Mouse (Mus musculus): ENCODE results near the gene Pitx3. TPM values are rescaled to one million over a fixed set of nuclear protein-coding genes. Genes with fewer than 3 reads are reported as not detected.

Pitx3 gene
- polyA plus RNA-seq, 1 experiment from 2014 or later: not detected

GRCm38 (mm10) chr19:46104187-46104557 lies 44.0 kb downstream of the Pitx3 start:
- Histone ChIP-seq H3K27ac (ENCODE audit: low read length) (no peak overlapping the region), H3K9me3 (ENCODE audit: control insufficient read depth, low read depth, low read length) (no peaks in the 10 kb centered on the region), H3K4me1 (ENCODE audit: control insufficient read depth, insufficient read depth, low read length) (no peaks in the 10 kb centered on the region), H3K4me3 (ENCODE audit: low read depth, low read length) (no peak overlapping the region), H3K36me3 (ENCODE audit: control insufficient read depth, insufficient read depth, low read length) (no peaks in the 10 kb centered on the region), H3K27me3 (ENCODE audit: control insufficient read depth, insufficient read depth, low read length) (no peaks in the 10 kb centered on the region), H3K4me2 (replicated peaks; ENCODE audit: low read depth, low read length) (no peak overlapping the region), H3K9ac (replicated peaks; ENCODE audit: low read depth, low read length) (no peak overlapping the region)
- WGBS: 63% methylated on average over 2 of the region's 2 CpGs
- no peak for ATAC-seq (ENCODE audit: insufficient number of reproducible peaks, insufficient read depth, low FRiP score, low read depth)

GRCm38 (mm10) chr19:46103437-46104186 lies 44.5 kb downstream of the Pitx3 start:
- Histone ChIP-seq H3K9ac (replicated peaks; ENCODE audit: low read depth, low read length) (no peak overlapping the region), H3K4me3 (ENCODE audit: low read depth, low read length) (no peak overlapping the region), H3K4me1 (ENCODE audit: control insufficient read depth, insufficient read depth, low read length) (no peaks in the 10 kb centered on the region), H3K27me3 (ENCODE audit: control insufficient read depth, insufficient read depth, low read length) (no peaks in the 10 kb centered on the region), H3K27ac (ENCODE audit: low read length) (no peak overlapping the region), H3K4me2 (replicated peaks; ENCODE audit: low read depth, low read length) (no peak overlapping the region), H3K9me3 (ENCODE audit: control insufficient read depth, low read depth, low read length) (no peaks in the 10 kb centered on the region), H3K36me3 (ENCODE audit: control insufficient read depth, insufficient read depth, low read length) (no peaks in the 10 kb centered on the region)
- WGBS: 75% methylated on average over 6 of the region's 6 CpGs
- ATAC-seq (ENCODE audit: insufficient number of reproducible peaks, insufficient read depth, low FRiP score, low read depth): no peak

GRCm38 (mm10) chr19:46099561-46099960 lies 48.6 kb downstream of the Pitx3 start:
- no peaks in the 10 kb centered on the region for H3K27me3 ChIP-seq (ENCODE audit: control insufficient read depth, insufficient read depth, low read length)
- no peak overlapping the region for H3K9ac ChIP-seq (replicated peaks; ENCODE audit: low read depth, low read length)
- 91% methylated on average over 3 of the region's 3 CpGs for WGBS

GRCm38 (mm10) chr19:46096396-46096795 lies 51.7 kb downstream of the Pitx3 start:
- H3K9me3 ChIP-seq (ENCODE audit: control insufficient read depth, low read depth, low read length): no peaks in the 10 kb centered on the region
- H3K4me1 ChIP-seq (ENCODE audit: control insufficient read depth, insufficient read depth, low read length): no peaks in the 10 kb centered on the region
- no peak overlapping the region for H3K4me2 ChIP-seq (replicated peaks; ENCODE audit: low read depth, low read length)
- no peak overlapping the region for H3K27ac ChIP-seq (ENCODE audit: low read length)
- no peak overlapping the region for H3K9ac ChIP-seq (replicated peaks; ENCODE audit: low read depth, low read length)
- no peak for ATAC-seq (ENCODE audit: insufficient number of reproducible peaks, insufficient read depth, low FRiP score, low read depth)
- 92% methylated on average over 5 of the region's 5 CpGs for WGBS
- H3K36me3 ChIP-seq (ENCODE audit: control insufficient read depth, insufficient read depth, low read length): no peaks in the 10 kb centered on the region
- H3K4me3 ChIP-seq (ENCODE audit: low read depth, low read length): no peak overlapping the region
- no peaks in the 10 kb centered on the region for H3K27me3 ChIP-seq (ENCODE audit: control insufficient read depth, insufficient read depth, low read length)

More at GRCm38 (mm10) chr19:46099561-46099960, 48.6 kb downstream of the Pitx3 start:
- Histone ChIP-seq H3K9me3 (ENCODE audit: control insufficient read depth, low read depth, low read length) (no peaks in the 10 kb centered on the region), H3K4me1 (ENCODE audit: control insufficient read depth, insufficient read depth, low read length) (no peaks in the 10 kb centered on the region), H3K4me3 (ENCODE audit: low read depth, low read length) (no peak overlapping the region), H3K27ac (ENCODE audit: low read length) (no peak overlapping the region), H3K36me3 (ENCODE audit: control insufficient read depth, insufficient read depth, low read length) (no peaks in the 10 kb centered on the region), H3K4me2 (replicated peaks; ENCODE audit: low read depth, low read length) (no peak overlapping the region)
- ATAC-seq (ENCODE audit: insufficient number of reproducible peaks, insufficient read depth, low FRiP score, low read depth): no peak

GRCm38 (mm10) chr19:46095291-46095690 lies 52.8 kb downstream of the Pitx3 start:
- H3K27ac ChIP-seq (ENCODE audit: low read length): no peak overlapping the region
- WGBS: 87% methylated on average over 3 of the region's 4 CpGs
- no peak overlapping the region for H3K4me3 ChIP-seq (ENCODE audit: low read depth, low read length)
- ATAC-seq (ENCODE audit: insufficient number of reproducible peaks, insufficient read depth, low FRiP score, low read depth): no peak
- no peaks in the 10 kb centered on the region for H3K27me3 ChIP-seq (ENCODE audit: control insufficient read depth, insufficient read depth, low read length)
- no peak overlapping the region for H3K4me2 ChIP-seq (replicated peaks; ENCODE audit: low read depth, low read length)
- no peaks in the 10 kb centered on the region for H3K36me3 ChIP-seq (ENCODE audit: control insufficient read depth, insufficient read depth, low read length)
- no peak overlapping the region for H3K9ac ChIP-seq (replicated peaks; ENCODE audit: low read depth, low read length)
- H3K9me3 ChIP-seq (ENCODE audit: control insufficient read depth, low read depth, low read length): no peaks in the 10 kb centered on the region
- no peaks in the 10 kb centered on the region for H3K4me1 ChIP-seq (ENCODE audit: control insufficient read depth, insufficient read depth, low read length)

- WGBS: 89% methylated on average over 2 of the region's 2 CpGs
- Histone ChIP-seq H3K4me2 (replicated peaks; ENCODE audit: low read depth, low read length) (no peak overlapping the region), H3K27ac (ENCODE audit: low read length) (no peak overlapping the region), H3K9ac (replicated peaks; ENCODE audit: low read depth, low read length) (no peak overlapping the region), H3K4me3 (ENCODE audit: low read depth, low read length) (no peak overlapping the region), H3K36me3 (ENCODE audit: control insufficient read depth, insufficient read depth, low read length) (no peaks in the 10 kb centered on the region), H3K27me3 (ENCODE audit: control insufficient read depth, insufficient read depth, low read length) (no peaks in the 10 kb centered on the region), H3K9me3 (ENCODE audit: control insufficient read depth, low read depth, low read length) (no peaks in the 10 kb centered on the region), H3K4me1 (ENCODE audit: control insufficient read depth, insufficient read depth, low read length) (no peaks in the 10 kb centered on the region)
- no peak for ATAC-seq (ENCODE audit: insufficient number of reproducible peaks, insufficient read depth, low FRiP score, low read depth)
Measured at GRCm38 (mm10) chr19:46094144-46094543, 54.0 kb downstream of the Pitx3 start.

GRCm38 (mm10) chr19:46091641-46092040 lies 56.5 kb downstream of the Pitx3 start:
- no peak for ATAC-seq (ENCODE audit: insufficient number of reproducible peaks, insufficient read depth, low FRiP score, low read depth)
- H3K36me3 ChIP-seq (ENCODE audit: control insufficient read depth, insufficient read depth, low read length): no peaks in the 10 kb centered on the region
- no peaks in the 10 kb centered on the region for H3K27me3 ChIP-seq (ENCODE audit: control insufficient read depth, insufficient read depth, low read length)
- WGBS: 81% methylated on average over 4 of the region's 4 CpGs
- H3K4me2 ChIP-seq (replicated peaks; ENCODE audit: low read depth, low read length): no peak overlapping the region
- H3K4me3 ChIP-seq (ENCODE audit: low read depth, low read length): no peak overlapping the region
- no peaks in the 10 kb centered on the region for H3K9me3 ChIP-seq (ENCODE audit: control insufficient read depth, low read depth, low read length)
- no peaks in the 10 kb centered on the region for H3K4me1 ChIP-seq (ENCODE audit: control insufficient read depth, insufficient read depth, low read length)
- no peak overlapping the region for H3K9ac ChIP-seq (replicated peaks; ENCODE audit: low read depth, low read length)
- H3K27ac ChIP-seq (ENCODE audit: low read length): no peak overlapping the region

GRCm38 (mm10) chr19:46087871-46088270 lies 60.3 kb downstream of the Pitx3 start:
- Histone ChIP-seq H3K4me1 (ENCODE audit: control insufficient read depth, insufficient read depth, low read length) (no peaks in the 10 kb centered on the region), H3K4me2 (replicated peaks; ENCODE audit: low read depth, low read length) (no peak overlapping the region), H3K9me3 (ENCODE audit: control insufficient read depth, low read depth, low read length) (no peaks in the 10 kb centered on the region), H3K4me3 (ENCODE audit: low read depth, low read length) (no peak overlapping the region), H3K27ac (ENCODE audit: low read length) (no peak overlapping the region), H3K9ac (replicated peaks; ENCODE audit: low read depth, low read length) (no peak overlapping the region), H3K27me3 (ENCODE audit: control insufficient read depth, insufficient read depth, low read length) (no peaks in the 10 kb centered on the region), H3K36me3 (ENCODE audit: control insufficient read depth, insufficient read depth, low read length) (peaks cover 23% of the 10 kb centered on the region)
- 77% methylated on average over 7 of the region's 7 CpGs for WGBS
- no peak for ATAC-seq (ENCODE audit: insufficient number of reproducible peaks, insufficient read depth, low FRiP score, low read depth)

GRCm38 (mm10) chr19:46086337-46086736 lies 61.8 kb downstream of the Pitx3 start:
- H3K27ac ChIP-seq (ENCODE audit: low read length): no peak overlapping the region
- no peak for ATAC-seq (ENCODE audit: insufficient number of reproducible peaks, insufficient read depth, low FRiP score, low read depth)
- no peaks in the 10 kb centered on the region for H3K4me1 ChIP-seq (ENCODE audit: control insufficient read depth, insufficient read depth, low read length)
- no peak overlapping the region for H3K4me2 ChIP-seq (replicated peaks; ENCODE audit: low read depth, low read length)
- H3K36me3 ChIP-seq (ENCODE audit: control insufficient read depth, insufficient read depth, low read length): peaks cover 38% of the 10 kb centered on the region
- no peak overlapping the region for H3K4me3 ChIP-seq (ENCODE audit: low read depth, low read length)
- no peaks in the 10 kb centered on the region for H3K9me3 ChIP-seq (ENCODE audit: control insufficient read depth, low read depth, low read length)
- no peaks in the 10 kb centered on the region for H3K27me3 ChIP-seq (ENCODE audit: control insufficient read depth, insufficient read depth, low read length)
- 57% methylated on average over 3 of the region's 3 CpGs for WGBS
- H3K9ac ChIP-seq (replicated peaks; ENCODE audit: low read depth, low read length): no peak overlapping the region
